Mouse (Mus musculus): Measurements from ENCODE around the gene Esyt1.

- no peak for TF ChIP-seq CTCF (IDR thresholded peaks at IDR 0.05; ENCODE audit: low read depth, low read length)
- no peak for TF ChIP-seq POLR2A (IDR thresholded peaks at IDR 0.05; ENCODE audit: extremely low read depth, insufficient read depth, low read length)
Observed at GRCm38 (mm10) chr10:128491495-128491894, 34.2 kb downstream of the Esyt1 start.
